In genomic region chr13:99012891-99013290, GRCm38 (mm10) we compare ENCODE assay signal across 23 mouse cellular contexts. TPM values are rescaled to one million over a fixed set of nuclear protein-coding genes. Genes with fewer than 3 reads are reported as not detected.
"Had no signal": no experiment of that assay in that cellular context is flagged by ENCODE, and none has a peak within 500 bp of the region (broad histone marks: within the 10 kb centered on the region; RNA-seq: fewer than 3 reads in every experiment).

No protein-coding gene starts in this region.

- H3K4me1 ChIP-seq: stomach, embryonic 15.5 days had no signal

- ATAC-seq: hindbrain, postnatal 0 days; intestine, postnatal 0 days; midbrain, embryonic 13.5 days; midbrain, embryonic 16.5 days had no signal

- H3K27ac ChIP-seq: hindbrain, postnatal 0 days; left cerebral cortex, adult 2 months; liver, embryonic 13.5 days; macrophage; midbrain, embryonic 13.5 days; neural tube, embryonic 13.5 days; stomach, embryonic 15.5 days had no signal

- H3K36me3 ChIP-seq: liver, embryonic 13.5 days; midbrain, embryonic 13.5 days; neural tube, embryonic 13.5 days; stomach, embryonic 15.5 days had no signal

- H3K9me3 ChIP-seq: liver, embryonic 13.5 days; midbrain, embryonic 13.5 days; neural tube, embryonic 13.5 days; stomach, embryonic 15.5 days had no signal

- H3K4me2 ChIP-seq: liver, embryonic 13.5 days; midbrain, embryonic 13.5 days; neural tube, embryonic 13.5 days; stomach, embryonic 15.5 days had no signal

- H3K27me3 ChIP-seq: midbrain, embryonic 13.5 days; neural tube, embryonic 13.5 days; stomach, embryonic 15.5 days had no signal

- H3K4me3 ChIP-seq: left cerebral cortex, adult 2 months; liver, embryonic 13.5 days; midbrain, embryonic 13.5 days; myocyte; neural tube, embryonic 13.5 days; stomach, embryonic 15.5 days had no signal

- DNase-seq: layer of hippocampus, postnatal 36 days; liver, embryonic 13.5 days; lung, adult 2 months; retina, postnatal 1 day; right cerebral cortex, postnatal 25 days; spleen, adult 18-20 months; thymus, postnatal 25 days had no signal

- H3K9ac ChIP-seq: liver, embryonic 13.5 days; midbrain, embryonic 13.5 days; neural tube, embryonic 13.5 days; stomach, embryonic 15.5 days had no signal

RNA-seq across cellular contexts. Expression of gene 1700024P04Rik, which starts 28.5 kb away (rescaled TPM):
- polyA plus RNA-seq: hindbrain, postnatal 0 days; intestine, embryonic 14.5 days; intestine, postnatal 0 days; limb, embryonic 11.5 days; limb, embryonic 14.5 days; liver, adult 2 months; liver, embryonic 13.5 days; liver, embryonic 16.5 days; lung, adult 2 months; lung, embryonic 16.5 days; macrophage; midbrain, embryonic 13.5 days; midbrain, embryonic 16.5 days; myocyte; neural tube, embryonic 13.5 days; stomach, embryonic 15.5 days; thymus, postnatal 0 days had no signal
